Mouse (Mus musculus) testis, adult 2 months (tissue): ENCODE results near the gene Arl6. TPM values are rescaled to one million over a fixed set of nuclear protein-coding genes. Genes with fewer than 3 reads are reported as not detected.
A peak's percentile ranks its signal among the peaks of the same experiment; 100 is the strongest.

Experiments
- H3K27ac ChIP-seq: fragments of 200-500 bp; 2 replicates; pipeline ENCODE4 v1.5.1; 2012; ENCODE audit warnings: low read depth, low read length; ENCODE audit not compliant: control insufficient read depth, insufficient read depth
- H3K27me3 ChIP-seq: fragments of 200-500 bp; 2 replicates; pipeline ENCODE4 v1.6.1; 2012; ENCODE audit warnings: mild to moderate bottlenecking, low read length, moderate library complexity; ENCODE audit not compliant: control insufficient read depth, insufficient read depth
- H3K36me3 ChIP-seq: fragments of 200-500 bp; 2 replicates; pipeline ENCODE4 v1.6.1; 2012; ENCODE audit warnings: mild to moderate bottlenecking, low read length; ENCODE audit not compliant: control insufficient read depth, insufficient read depth
- H3K4me1 ChIP-seq: fragments of 200-500 bp; 2 replicates; pipeline ENCODE4 v1.6.1; 2012; ENCODE audit warnings: low read length; ENCODE audit not compliant: control insufficient read depth, insufficient read depth
- H3K4me3 ChIP-seq: fragments of 200-500 bp; 2 replicates; pipeline ENCODE4 v1.5.1; 2012; ENCODE audit warnings: low read depth, mild to moderate bottlenecking, low read length, moderate library complexity, mixed read lengths; ENCODE audit not compliant: control insufficient read depth
- CTCF ChIP-seq: fragments of 200-500 bp; IDR thresholded peaks from 2 replicates; pipeline ENCODE4 v1.5.1; 2012; ENCODE audit warnings: low read depth, mild to moderate bottlenecking, inconsistent platforms, low read length, moderate library complexity; ENCODE audit not compliant: control insufficient read depth, insufficient read depth, insufficient replicate concordance
- POLR2A ChIP-seq: fragments of 200-500 bp; IDR thresholded peaks from 2 replicates; pipeline ENCODE4 v1.6.1; 2012; ENCODE audit warnings: low read depth, mild to moderate bottlenecking, inconsistent platforms, low read length, moderate library complexity; ENCODE audit not compliant: control insufficient read depth
- polyA plus RNA-seq: library from polyadenylated mRNA; depleted of rRNA; stranded (reverse); fragments of >200 nt; gene quantifications from 2 replicates; pipeline ENCODE4 v1.2.3, GENCODE M21; 2012; rRNA removed

Arl6 gene
- 12.8 and 15.6 TPM in 2 replicates for polyA plus RNA-seq

GRCm38 (mm10) chr16:59639102-59639691 lies at the start of gene Arl6:
Arl6 (minus strand) TSS chr16:59639391.
- 0 out of 2 replicates have a peak, but pooled peaks have one; percentile 5 for TF ChIP-seq CTCF
- TF ChIP-seq POLR2A = peak; percentile 71
- 0 out of 2 replicates have a peak, but pooled peaks cover 2% of the 10 kb centered on the region for H3K4me1 ChIP-seq
- H3K27ac ChIP-seq = peak within 1 kb of the TSS; percentile 95
- peak within 1 kb of the TSS; percentile 99 for H3K4me3 ChIP-seq
- H3K27me3 ChIP-seq = no peaks in the 10 kb centered on the region
- no peaks in the 10 kb centered on the region for H3K36me3 ChIP-seq

GRCm38 (mm10) chr16:59685135-59685534 lies 45.9 kb upstream of the Arl6 start:
- Histone ChIP-seq H3K4me3 (no peak overlapping the region), H3K4me1 (no peaks in the 10 kb centered on the region), H3K27me3 (no peaks in the 10 kb centered on the region), H3K36me3 (no peaks in the 10 kb centered on the region), H3K27ac (no peak overlapping the region)
- TF ChIP-seq CTCF (no peak), POLR2A (no peak)

GRCm38 (mm10) chr16:59683434-59683833 lies 44.2 kb upstream of the Arl6 start:
- Histone ChIP-seq H3K4me1 (no peaks in the 10 kb centered on the region), H3K27me3 (no peaks in the 10 kb centered on the region), H3K36me3 (no peaks in the 10 kb centered on the region), H3K4me3 (no peak overlapping the region), H3K27ac (no peak overlapping the region)
- TF ChIP-seq POLR2A (no peak), CTCF (peak; percentile 50; the same call in 1 of the 2 replicates)

GRCm38 (mm10) chr16:59682216-59682891 lies 43.2 kb upstream of the Arl6 start:
- no peaks in the 10 kb centered on the region for H3K4me1 ChIP-seq
- H3K36me3 ChIP-seq = no peaks in the 10 kb centered on the region

GRCm38 (mm10) chr16:59666938-59667337 lies 27.7 kb upstream of the Arl6 start:
- H3K27me3 ChIP-seq = no peaks in the 10 kb centered on the region
- no peaks in the 10 kb centered on the region for H3K4me1 ChIP-seq
- H3K27ac ChIP-seq = no peak overlapping the region
- TF ChIP-seq CTCF (no peak), POLR2A (no peak)
- H3K4me3 ChIP-seq = no peak overlapping the region
- H3K36me3 ChIP-seq = no peaks in the 10 kb centered on the region

More at GRCm38 (mm10) chr16:59682216-59682891, 43.2 kb upstream of the Arl6 start:
- Histone ChIP-seq H3K4me3 (peak overlapping the region; percentile 36), H3K27me3 (no peaks in the 10 kb centered on the region), H3K27ac (no peak overlapping the region)
- TF ChIP-seq POLR2A (no peak), CTCF (no peak)

GRCm38 (mm10) chr16:59643766-59644165 lies 4.6 kb upstream of the Arl6 start:
- no peak for TF ChIP-seq POLR2A
- no peak for TF ChIP-seq CTCF
- H3K36me3 ChIP-seq = peaks cover 1% of the 10 kb centered on the region; the same call in 1 of the 2 replicates
- no peaks in the 10 kb centered on the region for H3K4me1 ChIP-seq
- H3K27ac ChIP-seq = no peak overlapping the region
- H3K4me3 ChIP-seq = no peak overlapping the region
- no peaks in the 10 kb centered on the region for H3K27me3 ChIP-seq

GRCm38 (mm10) chr16:59639985-59640384 lies 794 bp upstream of the Arl6 start:
- Histone ChIP-seq H3K4me3 (no peak overlapping the region; the same call in 1 of the 2 replicates), H3K27ac (0 out of 2 replicates have a peak overlapping the region, but pooled peaks have one; percentile 21)
- TF ChIP-seq CTCF = no peak
- no peak for TF ChIP-seq POLR2A

GRCm38 (mm10) chr16:59634598-59634997 lies 4.6 kb downstream of the Arl6 start:
- Histone ChIP-seq H3K4me3 (no peak overlapping the region), H3K27ac (no peak overlapping the region), H3K27me3 (no peaks in the 10 kb centered on the region), H3K36me3 (no peaks in the 10 kb centered on the region; the same call in 1 of the 2 replicates), H3K4me1 (0 out of 2 replicates have a peak, but pooled peaks cover 2% of the 10 kb centered on the region)
- TF ChIP-seq POLR2A (no peak), CTCF (no peak)

More at GRCm38 (mm10) chr16:59639985-59640384, 794 bp upstream of the Arl6 start:
- no peaks in the 10 kb centered on the region for H3K27me3 ChIP-seq
- H3K4me1 ChIP-seq = no peaks in the 10 kb centered on the region
- peaks cover 1% of the 10 kb centered on the region; the same call in 1 of the 2 replicates for H3K36me3 ChIP-seq
